Mouse (Mus musculus) adrenal gland, postnatal 36 days (tissue): ENCODE data around the gene Ucn2. TPM values are rescaled to one million over a fixed set of nuclear protein-coding genes. Genes with fewer than 3 reads are reported as not detected.

Experiments
- DNase-seq, 2 experiments: peaks; one replicate each; pipeline ENCODE4 v3.0.0; 2021; ENCODE audit warnings: mixed read lengths in 1 of 2
- microRNA-seq: library from miRNA; unstranded; fragments of <30 nt; microRNA quantifications from one replicate; pipeline ENCODE4 v1.2.0, GENCODE M21; 2021
- total RNA-seq, 2 experiments: library from RNA; stranded (reverse); gene quantifications; 2 replicates each; pipeline ENCODE4 v1.2.3; 2021

The Ucn2 gene
- total RNA-seq, 2 experiments from 2014 or later = 1.1 TPM; not detected in 1

DNA sequence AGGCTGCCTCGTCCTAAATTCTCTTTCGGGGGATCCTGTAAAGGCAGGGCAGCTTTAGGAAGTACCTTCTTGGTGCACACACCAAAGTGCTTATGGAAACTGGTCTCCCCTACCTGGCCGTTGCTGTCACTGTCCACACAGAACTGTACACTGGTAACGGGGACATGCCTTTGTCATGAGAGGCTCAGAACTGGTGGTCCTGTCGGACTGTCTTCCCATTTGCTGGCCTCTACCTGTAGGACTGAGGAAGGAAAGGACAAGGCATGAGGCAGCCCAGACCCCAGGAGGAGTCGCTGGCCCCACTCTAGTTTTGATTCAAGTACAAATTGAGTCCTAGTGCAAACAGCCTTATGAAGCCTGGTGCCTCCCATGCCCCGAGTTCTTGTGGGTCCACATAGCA is 45.2 kb downstream of the Ucn2 start:
- DNase-seq = no peak

- DNase-seq = no peak
Measured at GRCm38 (mm10) chr9:109031686-109032085, 45.9 kb downstream of the Ucn2 start.

GRCm38 (mm10) chr9:109032435-109032834 is 46.6 kb downstream of the Ucn2 start:
- no peak for DNase-seq

Small RNA genes within 50 kb of the gene (microRNA-seq; reads per million reads assigned to microRNA genes)
- gene Mir711 = not detected

Other genes with a start within 250 kb of the Ucn2 start
- gene Ip6k2, start 202.2 kb upstream of the Ucn2 start, total RNA-seq = 10 to 100 TPM; 77.3 to 99.4 TPM
- gene Nckipsd, start 177.6 kb upstream of the Ucn2 start, total RNA-seq = 10 to 100 TPM in 1 of 2 experiments, 1 to 10 TPM in 1; 9.8 to 12.5 TPM
- 1 to 10 TPM; 3.0 to 5.8 TPM for gene Celsr3, start 159.7 kb upstream of the Ucn2 start, total RNA-seq
- gene Slc26a6, start 132.7 kb upstream of the Ucn2 start, total RNA-seq = 10 to 100 TPM in 1 of 2 experiments, 1 to 10 TPM in 1; 8.5 to 10.9 TPM
- not detected for gene Tmem89, start 71.4 kb upstream of the Ucn2 start, total RNA-seq
- 100 to 1,000 TPM; 632 to 663 TPM for gene Uqcrc1, start 49.4 kb upstream of the Ucn2 start, total RNA-seq
- 1 to 10 TPM; 3.9 to 6.0 TPM for gene Col7a1, start 32.4 kb upstream of the Ucn2 start, total RNA-seq
- gene Pfkfb4, start 5.8 kb downstream of the Ucn2 start, total RNA-seq = 10 to 100 TPM in 1 of 2 experiments, 1 to 10 TPM in 1; 4.8 to 13.2 TPM
- gene Shisa5, start 52.6 kb downstream of the Ucn2 start, total RNA-seq = 100 to 1,000 TPM; 122 to 128 TPM
- 10 to 100 TPM; 19.7 to 23.4 TPM for gene Trex1, start 73.7 kb downstream of the Ucn2 start, total RNA-seq
- 10 to 100 TPM; 16.3 to 18.3 TPM for gene Atrip, start 88.1 kb downstream of the Ucn2 start, total RNA-seq
- 10 to 100 TPM; 15.6 to 20.1 TPM for gene Ccdc51, start 96.5 kb downstream of the Ucn2 start, total RNA-seq
- 100 to 1,000 TPM; 384 to 426 TPM for gene Tma7, start 96.6 kb downstream of the Ucn2 start, total RNA-seq
- gene Plxnb1, start 109.4 kb downstream of the Ucn2 start, total RNA-seq = 100 to 1,000 TPM in 1 of 2 experiments, 10 to 100 TPM in 1; 82.7 to 123 TPM
- gene Fbxw21, start 176.0 kb downstream of the Ucn2 start, total RNA-seq = not detected
- not detected for gene Fbxw13, start 210.0 kb downstream of the Ucn2 start, total RNA-seq
- not detected for gene Fbxw20, start 248.7 kb downstream of the Ucn2 start, total RNA-seq